Mouse (Mus musculus): ENCODE measurements around the gene Smchd1. TPM values are rescaled to one million over a fixed set of nuclear protein-coding genes. Genes with fewer than 3 reads are reported as not detected.
A peak's percentile ranks its signal among the peaks of the same experiment; 100 is the strongest.
"Not testable (repeated sequence)": the region's sequence is repeated elsewhere in the genome, so short reads cannot be mapped to it uniquely, and the experiment has no call there.

The Smchd1 gene
- polyA plus RNA-seq, 1 experiment from 2014 or later = 90.1 TPM

GRCm38 (mm10) chr17:71479381-71479901 lies 4.3 kb upstream of the Smchd1 start:
- Histone ChIP-seq H3K9me3 (no peaks in the 10 kb centered on the region), H3K27me3 (replicated peaks; ENCODE audit: low read depth, poor library complexity, severe bottlenecking) (no peaks in the 10 kb centered on the region), H3K36me3 (replicated peaks) (no peaks in the 10 kb centered on the region), H3K4me3 (no peak overlapping the region), H3K4me1 (peaks cover 23% of the 10 kb centered on the region), H3K27ac (replicated peaks) (no peak overlapping the region)
- 70% methylated on average over 5 of the region's 5 CpGs for WGBS
- DNase-seq (ENCODE audit: low spot score) = no peak

GRCm38 (mm10) chr17:71477481-71477880 lies 2.3 kb upstream of the Smchd1 start:
- no peak overlapping the region for H3K4me3 ChIP-seq
- peaks cover 30% of the 10 kb centered on the region for H3K4me1 ChIP-seq
- DNase-seq (ENCODE audit: low spot score) = no peak
- no peaks in the 10 kb centered on the region for H3K36me3 ChIP-seq (replicated peaks)
- H3K9me3 ChIP-seq = no peaks in the 10 kb centered on the region
- no peaks in the 10 kb centered on the region for H3K27me3 ChIP-seq (replicated peaks; ENCODE audit: low read depth, poor library complexity, severe bottlenecking)
- WGBS = 93% methylated on average over 8 of the region's 8 CpGs
- no peak overlapping the region for H3K27ac ChIP-seq (replicated peaks)

GRCm38 (mm10) chr17:71476346-71477020 lies 1.3 kb upstream of the Smchd1 start:
- peak overlapping the region; percentile 77 for H3K4me3 ChIP-seq
- peak overlapping the region; percentile 97 for H3K27ac ChIP-seq (replicated peaks)
- H3K27me3 ChIP-seq (replicated peaks; ENCODE audit: low read depth, poor library complexity, severe bottlenecking) = no peaks in the 10 kb centered on the region
- H3K36me3 ChIP-seq (replicated peaks) = no peaks in the 10 kb centered on the region
- no peaks in the 10 kb centered on the region for H3K9me3 ChIP-seq
- 83% methylated on average over 7 of the region's 7 CpGs for WGBS
- no peak for DNase-seq (ENCODE audit: low spot score)
- peaks cover 30% of the 10 kb centered on the region for H3K4me1 ChIP-seq

- Histone ChIP-seq H3K27me3 (replicated peaks; ENCODE audit: low read depth, poor library complexity, severe bottlenecking) (no peaks in the 10 kb centered on the region), H3K9me3 (no peaks in the 10 kb centered on the region), H3K4me1 (peaks cover 29% of the 10 kb centered on the region), H3K36me3 (replicated peaks) (no peaks in the 10 kb centered on the region), H3K27ac (replicated peaks) (peak overlapping the region; percentile 97), H3K4me3 (peak overlapping the region; percentile 77)
- under 1% methylated on average over 31 of the region's 31 CpGs for WGBS
- DNase-seq (ENCODE audit: low spot score) = peak; percentile 88
Measured at GRCm38 (mm10) chr17:71475705-71476089, 554 bp upstream of the Smchd1 start.

- peaks cover 5% of the 10 kb centered on the region; the same call in 1 of the 2 replicates for H3K36me3 ChIP-seq (replicated peaks)
- no peaks in the 10 kb centered on the region for H3K9me3 ChIP-seq
- H3K4me1 ChIP-seq = peaks cover 19% of the 10 kb centered on the region
- DNase-seq (ENCODE audit: low spot score) = no peak
- H3K27me3 ChIP-seq (replicated peaks; ENCODE audit: low read depth, poor library complexity, severe bottlenecking) = no peaks in the 10 kb centered on the region
- WGBS = 13% methylated on average over 8 of the region's 8 CpGs
- peak overlapping the region; percentile 97 for H3K27ac ChIP-seq (replicated peaks)
- H3K4me3 ChIP-seq = peak overlapping the region; percentile 77
Measured at GRCm38 (mm10) chr17:71474128-71474527, 1.0 kb downstream of the Smchd1 start.

- Histone ChIP-seq H3K27ac (replicated peaks) (no peak overlapping the region), H3K4me1 (peaks cover 15% of the 10 kb centered on the region), H3K4me3 (no peak overlapping the region), H3K36me3 (replicated peaks) (peaks cover 8% of the 10 kb centered on the region; the same call in 1 of the 2 replicates), H3K9me3 (no peaks in the 10 kb centered on the region), H3K27me3 (replicated peaks; ENCODE audit: low read depth, poor library complexity, severe bottlenecking) (no peaks in the 10 kb centered on the region)
- 91% methylated on average over 2 of the region's 2 CpGs for WGBS
- no peak for DNase-seq (ENCODE audit: low spot score)
Measured at GRCm38 (mm10) chr17:71471261-71471660, 3.9 kb downstream of the Smchd1 start.

- Histone ChIP-seq H3K9me3 (no peaks in the 10 kb centered on the region), H3K27ac (replicated peaks) (no peak overlapping the region), H3K4me1 (no peaks in the 10 kb centered on the region), H3K27me3 (replicated peaks; ENCODE audit: low read depth, poor library complexity, severe bottlenecking) (no peaks in the 10 kb centered on the region), H3K4me3 (no peak overlapping the region), H3K36me3 (replicated peaks) (peaks cover 92% of the 10 kb centered on the region)
- no peak for DNase-seq (ENCODE audit: low spot score)
- 91% methylated on average over 3 of the region's 3 CpGs for WGBS
Measured at GRCm38 (mm10) chr17:71460312-71460711, 14.8 kb downstream of the Smchd1 start.

GRCm38 (mm10) chr17:71459818-71460217 lies 15.3 kb downstream of the Smchd1 start, which contains the start of gene Gm4707:
TSS of gene Gm4707 (minus strand) at chr17:71459918.
- Histone ChIP-seq H3K27ac (replicated peaks) (no peak within 1 kb of the TSS), H3K27me3 (replicated peaks; ENCODE audit: low read depth, poor library complexity, severe bottlenecking) (no peaks in the 10 kb centered on the region), H3K4me3 (no peak within 1 kb of the TSS), H3K36me3 (replicated peaks) (peaks cover 92% of the 10 kb centered on the region), H3K4me1 (no peaks in the 10 kb centered on the region), H3K9me3 (no peaks in the 10 kb centered on the region)
- DNase-seq (ENCODE audit: low spot score) = no peak
- 97% methylated on average over 2 of the region's 2 CpGs for WGBS

GRCm38 (mm10) chr17:71457361-71457760 lies 17.8 kb downstream of the Smchd1 start:
- not testable (repeated sequence) for H3K27me3 ChIP-seq (replicated peaks; ENCODE audit: low read depth, poor library complexity, severe bottlenecking); H3K4me3 ChIP-seq; DNase-seq (ENCODE audit: low spot score); H3K9me3 ChIP-seq; H3K27ac ChIP-seq (replicated peaks); H3K4me1 ChIP-seq
- 93% methylated on average over 6 of the region's 6 CpGs for WGBS
- H3K36me3 ChIP-seq (replicated peaks) = peaks cover 87% of the 10 kb centered on the region

- Histone ChIP-seq H3K27ac (replicated peaks) (no peak overlapping the region), H3K4me3 (no peak overlapping the region), H3K36me3 (replicated peaks) (peaks cover 74% of the 10 kb centered on the region), H3K27me3 (replicated peaks; ENCODE audit: low read depth, poor library complexity, severe bottlenecking) (no peaks in the 10 kb centered on the region), H3K9me3 (no peaks in the 10 kb centered on the region), H3K4me1 (no peaks in the 10 kb centered on the region)
- DNase-seq (ENCODE audit: low spot score) = no peak
- 94% methylated on average over 6 of the region's 6 CpGs for WGBS
Measured at GRCm38 (mm10) chr17:71445191-71445590, 30.0 kb downstream of the Smchd1 start.

GRCm38 (mm10) chr17:71444718-71445117 lies 30.4 kb downstream of the Smchd1 start:
- H3K4me3 ChIP-seq = no peak overlapping the region
- H3K9me3 ChIP-seq = no peaks in the 10 kb centered on the region
- 92% methylated on average over 2 of the region's 2 CpGs for WGBS
- peaks cover 77% of the 10 kb centered on the region for H3K36me3 ChIP-seq (replicated peaks)
- H3K27ac ChIP-seq (replicated peaks) = no peak overlapping the region
- no peak for DNase-seq (ENCODE audit: low spot score)
- no peaks in the 10 kb centered on the region for H3K4me1 ChIP-seq
- H3K27me3 ChIP-seq (replicated peaks; ENCODE audit: low read depth, poor library complexity, severe bottlenecking) = no peaks in the 10 kb centered on the region

- Histone ChIP-seq H3K4me3 (no peak overlapping the region), H3K27me3 (replicated peaks; ENCODE audit: low read depth, poor library complexity, severe bottlenecking) (no peaks in the 10 kb centered on the region), H3K9me3 (no peaks in the 10 kb centered on the region), H3K36me3 (replicated peaks) (peaks cover 81% of the 10 kb centered on the region), H3K27ac (replicated peaks) (no peak overlapping the region), H3K4me1 (no peaks in the 10 kb centered on the region)
- 93% methylated on average over 3 of the region's 3 CpGs for WGBS
- no peak for DNase-seq (ENCODE audit: low spot score)
Measured at GRCm38 (mm10) chr17:71444126-71444525, 31.0 kb downstream of the Smchd1 start.

GRCm38 (mm10) chr17:71443273-71443672 lies 31.9 kb downstream of the Smchd1 start:
- Histone ChIP-seq H3K4me1 (no peaks in the 10 kb centered on the region), H3K9me3 (no peaks in the 10 kb centered on the region), H3K27ac (replicated peaks) (no peak overlapping the region), H3K36me3 (replicated peaks) (peaks cover 74% of the 10 kb centered on the region), H3K27me3 (replicated peaks; ENCODE audit: low read depth, poor library complexity, severe bottlenecking) (no peaks in the 10 kb centered on the region), H3K4me3 (no peak overlapping the region)
- DNase-seq (ENCODE audit: low spot score) = no peak
- 91% methylated on average over 6 of the region's 6 CpGs for WGBS
